Mouse (Mus musculus) E14TG2a.4 (cell line): ENCODE data around the gene Idua.

ENCODE experiments used
- CTCF ChIP-seq: conservative IDR thresholded peaks from 2 replicates; pipeline ENCODE4 v1.5.1; 2014; ENCODE audit warnings: low read length
- NANOG ChIP-seq: IDR thresholded peaks from 2 replicates; pipeline ENCODE4 v1.6.1; 2014; ENCODE audit warnings: borderline replicate concordance, low read length, mixed read lengths
- POU5F1 ChIP-seq: IDR thresholded peaks from 2 replicates; pipeline ENCODE4 v1.6.1; 2014; ENCODE audit warnings: low read length, borderline replicate concordance

DNA sequence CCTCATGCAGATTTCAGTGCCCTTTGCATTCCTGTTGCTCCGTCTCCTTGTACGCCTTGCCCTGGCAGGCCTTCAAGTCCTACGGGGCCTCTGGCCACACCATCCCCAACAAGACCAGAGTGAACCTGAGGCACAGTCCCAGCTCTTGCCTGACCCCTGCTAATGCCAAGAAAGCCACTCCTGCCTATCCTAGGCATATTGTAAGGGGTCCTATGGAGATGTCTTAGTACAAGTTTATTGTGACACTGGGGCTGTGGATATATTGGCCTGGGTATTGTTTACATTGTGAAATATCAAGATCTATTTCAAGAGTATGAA is 13.8 kb upstream of the Idua start:
- no peak for TF ChIP-seq CTCF
- no peak for TF ChIP-seq POU5F1
- TF ChIP-seq NANOG = no peak
